Mouse (Mus musculus) CH12.LX (cell line): ENCODE data around the gene Ssxb5.
"Not testable (repeated sequence)": the region's sequence is repeated elsewhere in the genome, so short reads cannot be mapped to it uniquely, and the experiment has no call there.

Experiments used
- CTCF ChIP-seq, 2 experiments: IDR thresholded peaks in 1 of 2; conservative IDR thresholded peaks in 1 of 2; 2 replicates each; pipeline ENCODE4 v1.5.1; 2011 to 2012; ENCODE audit warnings: low read depth in 2 of 2, low read length in 2 of 2, improper control_type of control experiment in 1 of 2, inconsistent platforms in 1 of 2, mild to moderate bottlenecking in 1 of 2, moderate library complexity in 1 of 2
- EP300 ChIP-seq: IDR thresholded peaks from 2 replicates; pipeline ENCODE4 v1.6.1; 2011; ENCODE audit warnings: low read length, improper control_type of control experiment
- POLR2A ChIP-seq: IDR thresholded peaks from 2 replicates; pipeline ENCODE4 v1.6.1; 2011; ENCODE audit warnings: low read depth, mild to moderate bottlenecking, improper control_type of control experiment, low read length
- POLR2AphosphoS2 ChIP-seq: IDR thresholded peaks from 2 replicates; pipeline ENCODE4 v1.6.1; 2011; ENCODE audit warnings: low read depth, low read length, improper control_type of control experiment
- SMC3 ChIP-seq: IDR thresholded peaks from 2 replicates; pipeline ENCODE4 v1.6.1; 2011; ENCODE audit warnings: low read depth, low read length, improper control_type of control experiment
- TCF12 ChIP-seq: IDR thresholded peaks from 2 replicates; pipeline ENCODE4 v1.6.1; 2014; ENCODE audit warnings: low read depth, mild to moderate bottlenecking, inconsistent platforms, low read length, improper control_type of control experiment
- USF1 ChIP-seq: IDR thresholded peaks from 2 replicates; pipeline ENCODE4 v1.6.1; 2014; ENCODE audit warnings: low read depth, mild to moderate bottlenecking, inconsistent platforms, low read length, improper control_type of control experiment

- not testable (repeated sequence) for TF ChIP-seq USF1; TCF12; SMC3; POLR2A; EP300; POLR2AphosphoS2; CTCF (conservative IDR thresholded peaks at IDR 0.05 in 1 of 2, IDR thresholded peaks at IDR 0.05 in 1 of 2; ENCODE audit: low read depth in 2 of 2, low read length in 2 of 2)
Measured at GRCm38 (mm10) chrX:8803391-8803790, at the start of gene Ssxb5.
